Comparison of ENCODE assay signal across 30 mouse cellular contexts in the genomic region with DNA sequence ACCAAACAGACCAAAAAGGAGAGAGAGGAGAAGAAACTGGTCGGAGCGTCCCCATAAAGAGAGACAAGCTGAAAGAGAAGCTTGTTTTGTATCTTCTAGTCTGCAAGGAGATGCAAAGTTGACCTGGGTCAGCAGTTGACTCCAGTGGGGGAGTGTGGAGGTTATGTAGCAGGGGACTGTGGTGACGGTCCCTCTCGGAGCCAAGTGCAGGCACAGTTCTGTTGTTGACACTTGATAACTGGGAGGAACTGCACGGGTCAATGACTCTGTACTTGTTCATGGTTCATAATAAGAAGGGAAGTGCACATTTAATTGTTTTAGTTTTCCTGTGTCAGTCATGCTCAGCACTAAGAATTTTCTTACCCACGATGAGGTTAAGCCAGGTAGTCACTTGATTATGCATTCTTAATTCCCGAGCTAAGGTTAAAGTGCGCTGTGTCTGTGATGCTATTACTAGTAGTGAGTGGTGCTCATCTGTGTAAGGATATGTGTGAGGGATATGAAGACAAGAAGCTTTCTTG. TPM values are rescaled to one million over a fixed set of nuclear protein-coding genes. Genes with fewer than 3 reads are reported as not detected.
DNase-seq lines count a peak whose midpoint lies in the region; ATAC-seq and TF ChIP-seq lines count a peak whose summit lies in the region.
"Had no signal": no experiment of that assay in that cellular context is flagged by ENCODE, and none has a peak within 500 bp of the region (broad histone marks: within the 10 kb centered on the region; RNA-seq: fewer than 3 reads in every experiment).

No protein-coding gene starts in this region.

- H3K9me3 ChIP-seq in hindbrain, embryonic 14.5 days (ENCODE audit: control insufficient read depth, low read length), result no peaks in the 10 kb centered on the region
- no peaks in the 10 kb centered on the region for H3K9me3 ChIP-seq in hindbrain, embryonic 16.5 days (ENCODE audit: control insufficient read depth, low read length)
- H3K9me3 ChIP-seq in kidney, embryonic 15.5 days (replicated peaks), result no peaks in the 10 kb centered on the region
- no peaks in the 10 kb centered on the region for H3K9me3 ChIP-seq in forebrain, embryonic 12.5 days
- H3K9me3 ChIP-seq in intestine, postnatal 0 days (ENCODE audit: control insufficient read depth), result no peaks in the 10 kb centered on the region
- H3K9me3 ChIP-seq: forebrain, embryonic 13.5 days; hindbrain, embryonic 12.5 days; limb, embryonic 10.5 days; limb, embryonic 15.5 days; liver, embryonic 15.5 days; midbrain, embryonic 10.5 days; midbrain, embryonic 15.5 days; neural tube, embryonic 15.5 days had no signal

- H3K36me3 ChIP-seq in hindbrain, embryonic 14.5 days (replicated peaks; ENCODE audit: control insufficient read depth, insufficient read depth), result no peaks in the 10 kb centered on the region
- H3K36me3 ChIP-seq in hindbrain, embryonic 16.5 days (ENCODE audit: control insufficient read depth, insufficient read depth, low read length), result no peaks in the 10 kb centered on the region
- no peaks in the 10 kb centered on the region for H3K36me3 ChIP-seq in kidney, embryonic 15.5 days
- H3K36me3 ChIP-seq in forebrain, embryonic 12.5 days (replicated peaks), result no peaks in the 10 kb centered on the region
- H3K36me3 ChIP-seq in intestine, postnatal 0 days (ENCODE audit: control insufficient read depth, insufficient read depth), result no peaks in the 10 kb centered on the region
- H3K36me3 ChIP-seq: hindbrain, embryonic 12.5 days; limb, embryonic 10.5 days; limb, embryonic 15.5 days; liver, embryonic 15.5 days; midbrain, embryonic 10.5 days; midbrain, embryonic 15.5 days; neural tube, embryonic 15.5 days had no signal

- H3K27ac ChIP-seq in hindbrain, embryonic 14.5 days, result no peak overlapping the region
- H3K27ac ChIP-seq in hindbrain, embryonic 16.5 days (ENCODE audit: low read depth, low read length), result no peak overlapping the region
- H3K27ac ChIP-seq in kidney, embryonic 15.5 days, result no peak overlapping the region
- no peak overlapping the region for H3K27ac ChIP-seq in forebrain, embryonic 12.5 days
- H3K27ac ChIP-seq in intestine, postnatal 0 days (ENCODE audit: low read depth, low read length), result no peak overlapping the region
- H3K27ac ChIP-seq: forebrain, embryonic 13.5 days; hindbrain, embryonic 12.5 days; limb, embryonic 10.5 days; limb, embryonic 15.5 days; liver, embryonic 15.5 days; midbrain, embryonic 10.5 days; midbrain, embryonic 15.5 days; neural tube, embryonic 15.5 days; stomach, postnatal 0 days had no signal

- TF ChIP-seq CTCF in intestine, postnatal 0 days (IDR thresholded peaks at IDR 0.05; ENCODE audit: low read depth), result no peak

- WGBS in hindbrain, embryonic 14.5 days, result 59% methylated on average over 8 of the region's 8 CpGs
- WGBS in hindbrain, embryonic 16.5 days, result 64% methylated on average over 8 of the region's 8 CpGs
- 38% methylated on average over 8 of the region's 8 CpGs for WGBS in kidney, embryonic 15.5 days
- WGBS in forebrain, embryonic 12.5 days, result 78% methylated on average over 8 of the region's 8 CpGs
- 68% methylated on average over 8 of the region's 8 CpGs for WGBS in intestine, postnatal 0 days

- peak; percentile 27; the same call in 1 of the 2 replicates for ATAC-seq in hindbrain, embryonic 14.5 days (ENCODE audit: low FRiP score)
- no peak for ATAC-seq in hindbrain, embryonic 16.5 days
- peak; percentile 78 for ATAC-seq in kidney, embryonic 15.5 days (replicated peaks; ENCODE audit: low FRiP score)
- no peak for ATAC-seq in forebrain, embryonic 12.5 days (ENCODE audit: low FRiP score)
- no peak for ATAC-seq in intestine, postnatal 0 days
- ATAC-seq: forebrain, embryonic 13.5 days; midbrain, embryonic 15.5 days had no signal

- H3K9ac ChIP-seq in hindbrain, embryonic 14.5 days, result no peak overlapping the region
- no peak overlapping the region for H3K9ac ChIP-seq in hindbrain, embryonic 16.5 days (ENCODE audit: low read depth, low read length)
- no peak overlapping the region for H3K9ac ChIP-seq in kidney, embryonic 15.5 days
- no peak overlapping the region for H3K9ac ChIP-seq in forebrain, embryonic 12.5 days
- no peak overlapping the region for H3K9ac ChIP-seq in intestine, postnatal 0 days (ENCODE audit: low read depth, low read length)
- H3K9ac ChIP-seq: forebrain, embryonic 13.5 days; hindbrain, embryonic 12.5 days; limb, embryonic 15.5 days; liver, embryonic 15.5 days; lung, embryonic 14.5 days; midbrain, embryonic 15.5 days; neural tube, embryonic 15.5 days had no signal

- no peaks in the 10 kb centered on the region for H3K4me1 ChIP-seq in hindbrain, embryonic 14.5 days (replicated peaks; ENCODE audit: control insufficient read depth, insufficient read depth, low read length)
- no peaks in the 10 kb centered on the region for H3K4me1 ChIP-seq in hindbrain, embryonic 16.5 days (ENCODE audit: control insufficient read depth, insufficient read depth, low read depth, low read length)
- peaks cover 8% of the 10 kb centered on the region; the same call in 1 of the 2 replicates for H3K4me1 ChIP-seq in kidney, embryonic 15.5 days
- no peaks in the 10 kb centered on the region; the same call in 1 of the 2 replicates for H3K4me1 ChIP-seq in forebrain, embryonic 12.5 days
- no peaks in the 10 kb centered on the region for H3K4me1 ChIP-seq in intestine, postnatal 0 days (replicated peaks; ENCODE audit: control insufficient read depth, insufficient read depth, low read length)
- H3K4me1 ChIP-seq: hindbrain, embryonic 12.5 days; limb, embryonic 10.5 days; limb, embryonic 15.5 days; liver, embryonic 15.5 days; midbrain, embryonic 15.5 days; neural tube, embryonic 15.5 days had no signal

- H3K4me3 ChIP-seq in hindbrain, embryonic 14.5 days (replicated peaks; ENCODE audit: low read length), result no peak overlapping the region
- H3K4me3 ChIP-seq in hindbrain, embryonic 16.5 days (ENCODE audit: low read length), result no peak overlapping the region
- H3K4me3 ChIP-seq in kidney, embryonic 15.5 days (replicated peaks), result no peak overlapping the region
- no peak overlapping the region for H3K4me3 ChIP-seq in forebrain, embryonic 12.5 days (replicated peaks)
- no peak overlapping the region for H3K4me3 ChIP-seq in intestine, postnatal 0 days (ENCODE audit: low read depth, low read length)
- H3K4me3 ChIP-seq: erythroblast, embryonic 14.5 days; forebrain, embryonic 13.5 days; hindbrain, embryonic 12.5 days; limb, embryonic 10.5 days; limb, embryonic 15.5 days; liver, embryonic 15.5 days; midbrain, embryonic 10.5 days; midbrain, embryonic 15.5 days; neural tube, embryonic 15.5 days had no signal

- DNase-seq in hindbrain, embryonic 14.5 days (ENCODE audit: low spot score), result no peak
- DNase-seq in retina, postnatal 1 day, result peak; percentile 5
- no peak for DNase-seq in retina, embryonic 14.5 days (ENCODE audit: low spot score)
- peak; percentile 9 to 26 for DNase-seq in kidney, postnatal 4 days
- DNase-seq: adrenal gland, postnatal 25 days; cerebellum, adult 18-20 months; cerebellum, postnatal 14 days; gastrocnemius, postnatal 25 days; heart, adult 11 months; heart, postnatal 36 days; lung, embryonic 14.5 days; lung, postnatal 14 days; right cerebral cortex, postnatal 4 days; thymus, adult 18-20 months; thymus, postnatal 25 days had no signal

- H3K27me3 ChIP-seq in hindbrain, embryonic 14.5 days (ENCODE audit: control insufficient read depth, insufficient read depth, low read length), result no peaks in the 10 kb centered on the region
- H3K27me3 ChIP-seq in hindbrain, embryonic 16.5 days (replicated peaks; ENCODE audit: control insufficient read depth, insufficient read depth, low read length), result no peaks in the 10 kb centered on the region
- H3K27me3 ChIP-seq in kidney, embryonic 15.5 days, result no peaks in the 10 kb centered on the region
- H3K27me3 ChIP-seq in forebrain, embryonic 12.5 days, result no peaks in the 10 kb centered on the region
- H3K27me3 ChIP-seq in intestine, postnatal 0 days (replicated peaks; ENCODE audit: control insufficient read depth, insufficient read depth, low read length), result no peaks in the 10 kb centered on the region
- H3K27me3 ChIP-seq: forebrain, embryonic 13.5 days; hindbrain, embryonic 12.5 days; limb, embryonic 15.5 days; liver, embryonic 15.5 days; midbrain, embryonic 15.5 days; neural tube, embryonic 15.5 days had no signal

- H3K4me2 ChIP-seq in hindbrain, embryonic 14.5 days (replicated peaks), result no peak overlapping the region
- no peak overlapping the region for H3K4me2 ChIP-seq in hindbrain, embryonic 16.5 days (ENCODE audit: low read length)
- no peak overlapping the region for H3K4me2 ChIP-seq in kidney, embryonic 15.5 days
- H3K4me2 ChIP-seq in forebrain, embryonic 12.5 days, result no peak overlapping the region
- H3K4me2 ChIP-seq in intestine, postnatal 0 days (replicated peaks; ENCODE audit: low read depth), result no peak overlapping the region
- H3K4me2 ChIP-seq: forebrain, embryonic 13.5 days; heart, embryonic 11.5 days; hindbrain, embryonic 12.5 days; limb, embryonic 15.5 days; liver, embryonic 15.5 days; lung, embryonic 14.5 days; midbrain, embryonic 15.5 days; neural tube, embryonic 15.5 days had no signal

RNA-seq across cellular contexts. Expression of gene Mybpc1, which starts 30.8 kb away (rescaled TPM):
- 3.1 and 4.4 TPM in 2 replicates for polyA plus RNA-seq in hindbrain, embryonic 14.5 days (2014; fragmentation: Nextera tagmentation; extraction: Ambion mirVana)
- 3.4 and 14.1 TPM in 2 replicates for polyA plus RNA-seq in hindbrain, embryonic 16.5 days (2015; fragmentation: Nextera tagmentation; extraction: Ambion mirVana)
- 8.4 and 17.8 TPM in 2 replicates for polyA plus RNA-seq in kidney, embryonic 15.5 days (2015; fragmentation: Nextera tagmentation; extraction: Ambion mirVana)
- 0.78 and 0.81 TPM in 2 replicates for polyA plus RNA-seq in forebrain, embryonic 12.5 days (2016; fragmentation: Nextera tagmentation; extraction: Ambion mirVana)
- 2.2 and 3.5 TPM in 2 replicates for polyA plus RNA-seq in intestine, postnatal 0 days (2015; fragmentation: Nextera tagmentation; extraction: Ambion mirVana)
- polyA plus RNA-seq: erythroblast, embryonic 14.5 days had no signal

Comparison
In these comparisons a context has a peak if more than half of its experiments do, and no peak if none do; other contexts are left out.
1. ATAC-seq: peak in hindbrain, embryonic 14.5 days (single experiment) and kidney, embryonic 15.5 days (single experiment); none in hindbrain, embryonic 16.5 days (single experiment), forebrain, embryonic 12.5 days (single experiment) and intestine, postnatal 0 days (single experiment).
2. DNase-seq: peak in retina, postnatal 1 day (single experiment) and kidney, postnatal 4 days (2 of 2); none in hindbrain, embryonic 14.5 days (single experiment) and retina, embryonic 14.5 days (single experiment).